Mouse (Mus musculus): ENCODE data around the gene Rad23a. TPM values are rescaled to one million over a fixed set of nuclear protein-coding genes. Genes with fewer than 3 reads are reported as not detected.

The Rad23a gene
- polyA plus RNA-seq, 1 experiment, result 66.0 TPM

- no peak for TF ChIP-seq POLR2A (IDR thresholded peaks at IDR 0.05; ENCODE audit: borderline replicate concordance, extremely low read depth, insufficient read depth, insufficient read length, poor library complexity, severe bottlenecking)
- no peak for TF ChIP-seq CTCF (IDR thresholded peaks at IDR 0.05; ENCODE audit: borderline replicate concordance, extremely low read depth, insufficient read depth, insufficient read length)
Observed at GRCm38 (mm10) chr8:84809109-84809940, 31.1 kb downstream of the Rad23a start.

GRCm38 (mm10) chr8:84806031-84806430 is 34.4 kb downstream of the Rad23a start:
- no peak for DNase-seq (ENCODE audit: low read depth)
- TF ChIP-seq CTCF (IDR thresholded peaks at IDR 0.05; ENCODE audit: borderline replicate concordance, extremely low read depth, insufficient read depth, insufficient read length) (no peak), POLR2A (IDR thresholded peaks at IDR 0.05; ENCODE audit: borderline replicate concordance, extremely low read depth, insufficient read depth, insufficient read length, poor library complexity, severe bottlenecking) (no peak)

More at GRCm38 (mm10) chr8:84809109-84809940, 31.1 kb downstream of the Rad23a start:
- DNase-seq (ENCODE audit: low read depth), result peak; percentile 85

- TF ChIP-seq POLR2A (IDR thresholded peaks at IDR 0.05; ENCODE audit: borderline replicate concordance, extremely low read depth, insufficient read depth, insufficient read length, poor library complexity, severe bottlenecking), result no peak
- no peak for TF ChIP-seq CTCF (IDR thresholded peaks at IDR 0.05; ENCODE audit: borderline replicate concordance, extremely low read depth, insufficient read depth, insufficient read length)
- DNase-seq (ENCODE audit: low read depth), result peak; percentile 71
Observed at GRCm38 (mm10) chr8:84799999-84800831, 40.2 kb downstream of the Rad23a start, which contains the start of gene Nfix. Nfix (minus strand) TSS chr8:84800344.

GRCm38 (mm10) chr8:84799136-84799931 is 41.1 kb downstream of the Rad23a start:
- peak; percentile 74 for DNase-seq (ENCODE audit: low read depth)
- TF ChIP-seq POLR2A (IDR thresholded peaks at IDR 0.05; ENCODE audit: borderline replicate concordance, extremely low read depth, insufficient read depth, insufficient read length, poor library complexity, severe bottlenecking) (0 out of 2 replicates have a peak, but pooled peaks have one; percentile 3), CTCF (IDR thresholded peaks at IDR 0.05; ENCODE audit: borderline replicate concordance, extremely low read depth, insufficient read depth, insufficient read length) (no peak)

- peak; percentile 35 for DNase-seq (ENCODE audit: low read depth)
- TF ChIP-seq CTCF (IDR thresholded peaks at IDR 0.05; ENCODE audit: borderline replicate concordance, extremely low read depth, insufficient read depth, insufficient read length) (no peak), POLR2A (IDR thresholded peaks at IDR 0.05; ENCODE audit: borderline replicate concordance, extremely low read depth, insufficient read depth, insufficient read length, poor library complexity, severe bottlenecking) (no peak)
Observed at GRCm38 (mm10) chr8:84798446-84799135, 41.9 kb downstream of the Rad23a start.

GRCm38 (mm10) chr8:84797971-84798370 is 42.5 kb downstream of the Rad23a start:
- peak; percentile 82 for DNase-seq (ENCODE audit: low read depth)
- no peak for TF ChIP-seq POLR2A (IDR thresholded peaks at IDR 0.05; ENCODE audit: borderline replicate concordance, extremely low read depth, insufficient read depth, insufficient read length, poor library complexity, severe bottlenecking)
- no peak for TF ChIP-seq CTCF (IDR thresholded peaks at IDR 0.05; ENCODE audit: borderline replicate concordance, extremely low read depth, insufficient read depth, insufficient read length)

GRCm38 (mm10) chr8:84797256-84797797 is 43.1 kb downstream of the Rad23a start:
- TF ChIP-seq POLR2A (IDR thresholded peaks at IDR 0.05; ENCODE audit: borderline replicate concordance, extremely low read depth, insufficient read depth, insufficient read length, poor library complexity, severe bottlenecking) (no peak), CTCF (IDR thresholded peaks at IDR 0.05; ENCODE audit: borderline replicate concordance, extremely low read depth, insufficient read depth, insufficient read length) (no peak)
- DNase-seq (ENCODE audit: low read depth), result no peak

GRCm38 (mm10) chr8:84794486-84794885 is 46.0 kb downstream of the Rad23a start:
- DNase-seq (ENCODE audit: low read depth), result peak; percentile 61
- TF ChIP-seq CTCF (IDR thresholded peaks at IDR 0.05; ENCODE audit: borderline replicate concordance, extremely low read depth, insufficient read depth, insufficient read length) (no peak), POLR2A (IDR thresholded peaks at IDR 0.05; ENCODE audit: borderline replicate concordance, extremely low read depth, insufficient read depth, insufficient read length, poor library complexity, severe bottlenecking) (no peak)

- peak; percentile 97 for DNase-seq (ENCODE audit: low read depth)
- TF ChIP-seq POLR2A (IDR thresholded peaks at IDR 0.05; ENCODE audit: borderline replicate concordance, extremely low read depth, insufficient read depth, insufficient read length, poor library complexity, severe bottlenecking) (no peak), CTCF (IDR thresholded peaks at IDR 0.05; ENCODE audit: borderline replicate concordance, extremely low read depth, insufficient read depth, insufficient read length) (no peak)
Observed at GRCm38 (mm10) chr8:84793791-84794485, 46.5 kb downstream of the Rad23a start.
